Mouse (Mus musculus) E14TG2a.4 (cell line): ENCODE measurements at regions not wholly inside any gene's neighbourhood (a gene's known extent, or its start where the extent isn't known, plus 50 kb on each side); places are given as distances from the start of the nearest gene placed in this dataset.

Experiments used
- CTCF ChIP-seq: conservative IDR thresholded peaks from 2 replicates; pipeline ENCODE4 v1.5.1; 2014; ENCODE audit warnings: low read length
- NANOG ChIP-seq: IDR thresholded peaks from 2 replicates; pipeline ENCODE4 v1.6.1; 2014; ENCODE audit warnings: borderline replicate concordance, low read length, mixed read lengths
- POU5F1 ChIP-seq: IDR thresholded peaks from 2 replicates; pipeline ENCODE4 v1.6.1; 2014; ENCODE audit warnings: low read length, borderline replicate concordance

DNA sequence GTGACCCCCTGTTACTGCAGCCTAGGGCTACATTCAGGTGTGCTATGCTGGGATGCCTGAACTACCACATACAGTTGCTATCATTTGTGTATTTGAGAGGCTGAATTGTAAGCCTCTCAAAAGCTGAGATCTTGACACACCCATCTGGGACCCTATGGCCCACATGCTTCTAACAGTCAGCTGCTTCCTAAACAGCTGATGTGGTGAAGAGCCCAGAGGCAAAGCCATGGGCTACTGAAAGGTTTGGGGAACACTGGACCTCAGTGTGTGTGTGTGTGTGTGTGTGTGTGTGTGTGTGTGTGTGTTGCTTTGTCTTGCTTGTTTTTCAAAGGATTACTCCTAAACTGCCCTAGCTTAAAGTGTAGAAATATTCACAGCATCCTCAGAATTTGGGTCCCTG is 75.0 kb downstream of the Lbh start:
- TF ChIP-seq CTCF = no peak
- TF ChIP-seq NANOG = no peak
- no peak for TF ChIP-seq POU5F1
